Mouse (Mus musculus): Measurements from ENCODE around the gene Hist1h4h.

GRCm38 (mm10) chr13:23525901-23526300, 4.9 kb upstream of the Hist1h4h start:
- TF ChIP-seq CTCF (IDR thresholded peaks at IDR 0.05; ENCODE audit: low read depth) (no peak), EP300 (IDR thresholded peaks at IDR 0.05; ENCODE audit: low read depth) (no peak)
